Mouse (Mus musculus) hindbrain, embryonic 14.5 days (tissue): Measurements from ENCODE around the gene Tob2. TPM values are rescaled to one million over a fixed set of nuclear protein-coding genes. Genes with fewer than 3 reads are reported as not detected.
A peak's percentile ranks its signal among the peaks of the same experiment; 100 is the strongest.

Source experiments
- ATAC-seq: fragments of 200-750 bp; cut with Nextera tagmentation; 2 replicates; pipeline ENCODE4 v1.8.0; 2017; ENCODE audit warnings: moderate number of reproducible peaks, mild to moderate bottlenecking, moderate TSS enrichment, moderate library complexity; ENCODE audit not compliant: low FRiP score
- DNase-seq: peaks from one replicate; pipeline ENCODE4 v3.0.0-alpha.2; 2015; ENCODE audit warnings: low spot score
- H3K27ac ChIP-seq: fragments of 300-500 bp; sonication (generic); 2 replicates; pipeline ENCODE4 v1.5.1; 2014; ENCODE audit warnings: mild to moderate bottlenecking, moderate library complexity
- H3K27me3 ChIP-seq: fragments of 300-500 bp; sonication (generic); 2 replicates; pipeline ENCODE4 v1.6.1; 2014; ENCODE audit warnings: mild to moderate bottlenecking, low read length, mixed read lengths; ENCODE audit not compliant: control insufficient read depth, insufficient read depth
- H3K36me3 ChIP-seq: fragments of 300-500 bp; sonication (generic); replicated peaks from 2 replicates; pipeline ENCODE4 v1.6.1; 2014; ENCODE audit not compliant: control insufficient read depth, insufficient read depth
- H3K4me1 ChIP-seq: fragments of 300-500 bp; sonication (generic); replicated peaks from 2 replicates; pipeline ENCODE4 v1.6.1; 2014; ENCODE audit warnings: antibody characterized with exemption, low read length, mixed read lengths; ENCODE audit not compliant: control insufficient read depth, insufficient read depth
- H3K4me2 ChIP-seq: fragments of 300-500 bp; sonication (generic); replicated peaks from 2 replicates; pipeline ENCODE4 v1.6.1; 2014; ENCODE audit warnings: mild to moderate bottlenecking, moderate library complexity
- H3K4me3 ChIP-seq: fragments of 300-500 bp; sonication (generic); replicated peaks from 2 replicates; pipeline ENCODE4 v1.5.1; 2014; ENCODE audit warnings: mild to moderate bottlenecking, low read length
- H3K9ac ChIP-seq: fragments of 300-500 bp; sonication (generic); 2 replicates; pipeline ENCODE4 v1.6.1; 2014
- H3K9me3 ChIP-seq: fragments of 300-500 bp; sonication (generic); 2 replicates; pipeline ENCODE4 v1.6.1; 2016; ENCODE audit warnings: low read length; ENCODE audit not compliant: control insufficient read depth
- WGBS: fragments of 180-500 bp; shearing (Covaris S2); extraction: QIAGEN DNeasy Blood & Tissue Kit; methylation state at CpG from one replicate; pipeline ENCODE4 v1.1.7; 2014; 5-methylcytosine and 5-hydroxymethylcytosine counted together
- polyA plus RNA-seq: library from polyadenylated mRNA; unstranded; fragments of >200 nt; fragmentation: Nextera tagmentation; extraction: Ambion mirVana; gene quantifications from 2 replicates; pipeline ENCODE4 v1.2.1, GENCODE M21; 2014

Gene Tob2
- polyA plus RNA-seq, 1 experiment from 2014 or later, result 13.4 TPM

DNA sequence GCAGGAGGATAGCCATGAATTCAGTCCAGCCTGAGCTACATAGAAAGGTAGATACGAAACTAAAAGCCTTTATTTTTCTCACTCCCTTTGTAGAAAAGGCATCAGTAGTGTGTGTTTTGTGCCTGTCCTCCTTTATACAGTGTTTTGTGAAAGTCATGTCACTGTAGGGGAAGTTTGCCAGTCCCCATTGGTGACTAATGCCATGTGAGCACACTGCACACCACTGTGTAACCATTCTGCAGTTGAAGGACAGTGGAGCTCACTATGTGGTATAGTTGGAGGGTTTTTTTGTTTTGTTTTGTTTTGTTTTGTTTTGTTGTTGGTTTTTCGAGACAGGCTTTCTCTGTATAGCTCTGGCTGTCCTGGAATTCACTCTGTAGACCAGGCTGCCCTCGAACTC lies 40.2 kb downstream of the Tob2 start:
- peaks cover 84% of the 10 kb centered on the region for H3K36me3 ChIP-seq

DNA sequence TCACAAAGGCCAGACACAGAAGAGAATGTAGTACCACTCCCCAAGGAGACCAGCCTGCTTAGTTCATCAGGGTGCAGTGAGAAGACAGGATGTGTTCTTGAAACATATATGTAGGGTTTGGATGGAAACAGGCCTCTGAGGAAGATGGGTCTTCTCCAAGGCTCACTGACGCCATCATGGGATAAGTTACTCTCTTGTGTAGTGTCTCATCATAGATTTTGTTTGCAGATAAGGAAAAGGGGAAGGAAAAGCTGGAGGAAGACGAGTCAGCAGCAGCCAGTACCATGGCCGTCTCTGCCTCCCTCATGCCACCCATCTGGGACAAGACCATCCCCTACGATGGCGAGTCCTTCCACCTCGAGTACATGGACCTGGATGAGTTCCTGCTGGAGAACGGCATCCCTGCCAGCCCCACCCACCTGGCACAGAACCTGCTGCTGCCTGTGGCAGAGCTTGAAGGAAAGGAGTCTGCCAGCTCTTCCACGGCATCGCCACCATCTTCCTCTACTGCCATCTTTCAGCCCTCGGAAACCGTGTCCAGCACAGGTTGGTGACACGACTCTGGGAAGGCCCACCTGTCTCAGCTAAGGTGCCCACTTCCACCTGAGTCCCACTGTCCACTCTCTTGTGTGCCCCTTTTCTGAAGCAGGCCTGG lies 43.8 kb downstream of the Tob2 start:
- DNase-seq (no peak), ATAC-seq (no peak)
- Histone ChIP-seq H3K36me3 (peaks cover 49% of the 10 kb centered on the region), H3K9me3 (no peaks in the 10 kb centered on the region), H3K27ac (no peak overlapping the region), H3K9ac (no peak overlapping the region), H3K4me2 (no peak overlapping the region), H3K4me1 (peaks cover 22% of the 10 kb centered on the region), H3K4me3 (no peak overlapping the region), H3K27me3 (no peaks in the 10 kb centered on the region)
- 88% methylated on average over 12 of the region's 12 CpGs for WGBS

More for the DNA sequence above, 40.2 kb downstream of the Tob2 start:
- Histone ChIP-seq H3K27ac (no peak overlapping the region), H3K27me3 (no peaks in the 10 kb centered on the region), H3K4me1 (peaks cover 2% of the 10 kb centered on the region), H3K9me3 (no peaks in the 10 kb centered on the region), H3K4me3 (no peak overlapping the region), H3K9ac (no peak overlapping the region), H3K4me2 (no peak overlapping the region)
- DNase-seq, result no peak
- WGBS, result 89% methylated on average over 3 of the region's 3 CpGs
- ATAC-seq, result no peak

DNA sequence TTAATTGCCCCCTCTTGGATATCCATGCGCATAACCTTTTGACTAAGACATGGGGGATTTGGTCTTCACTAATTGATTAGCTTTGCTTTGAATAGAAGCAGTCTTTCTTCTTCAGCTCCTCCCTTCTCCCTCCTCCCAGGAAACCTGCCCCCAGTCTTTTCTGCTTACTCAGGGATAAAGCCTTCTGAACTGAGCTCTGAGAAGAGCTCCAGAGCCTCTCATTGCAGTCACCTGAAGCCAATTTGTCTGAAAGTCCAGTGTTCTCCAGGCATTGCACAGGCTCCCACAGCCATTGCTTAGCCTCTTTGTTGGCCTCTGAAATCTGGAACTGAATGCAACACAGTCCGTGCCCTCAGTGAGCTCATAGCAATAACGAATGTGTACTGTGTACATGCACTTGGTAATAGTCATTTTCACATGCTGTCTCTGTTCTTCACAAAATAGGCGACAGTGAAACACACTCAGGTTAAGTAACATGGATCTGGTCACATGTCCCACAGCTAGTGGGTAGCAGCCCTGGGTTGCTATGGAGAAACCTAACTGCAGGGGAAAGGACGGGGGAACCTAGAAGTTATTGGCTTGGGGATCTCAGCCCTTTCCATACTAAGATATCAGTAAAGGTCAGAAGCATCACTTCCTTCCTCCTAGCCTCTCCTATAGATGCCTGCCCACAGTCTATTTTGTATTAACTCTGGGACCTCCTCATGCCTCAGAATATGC lies 44.5 kb downstream of the Tob2 start:
- ATAC-seq (no peak), DNase-seq (no peak)
- 68% methylated on average over 5 of the region's 5 CpGs for WGBS
- no peaks in the 10 kb centered on the region for H3K27me3 ChIP-seq
- no peak overlapping the region for H3K4me3 ChIP-seq
- peaks cover 26% of the 10 kb centered on the region for H3K4me1 ChIP-seq
- H3K9ac ChIP-seq, result no peak overlapping the region
- H3K36me3 ChIP-seq, result peaks cover 43% of the 10 kb centered on the region
- H3K4me2 ChIP-seq, result no peak overlapping the region
- H3K9me3 ChIP-seq, result no peaks in the 10 kb centered on the region
- H3K27ac ChIP-seq, result no peak overlapping the region

DNA sequence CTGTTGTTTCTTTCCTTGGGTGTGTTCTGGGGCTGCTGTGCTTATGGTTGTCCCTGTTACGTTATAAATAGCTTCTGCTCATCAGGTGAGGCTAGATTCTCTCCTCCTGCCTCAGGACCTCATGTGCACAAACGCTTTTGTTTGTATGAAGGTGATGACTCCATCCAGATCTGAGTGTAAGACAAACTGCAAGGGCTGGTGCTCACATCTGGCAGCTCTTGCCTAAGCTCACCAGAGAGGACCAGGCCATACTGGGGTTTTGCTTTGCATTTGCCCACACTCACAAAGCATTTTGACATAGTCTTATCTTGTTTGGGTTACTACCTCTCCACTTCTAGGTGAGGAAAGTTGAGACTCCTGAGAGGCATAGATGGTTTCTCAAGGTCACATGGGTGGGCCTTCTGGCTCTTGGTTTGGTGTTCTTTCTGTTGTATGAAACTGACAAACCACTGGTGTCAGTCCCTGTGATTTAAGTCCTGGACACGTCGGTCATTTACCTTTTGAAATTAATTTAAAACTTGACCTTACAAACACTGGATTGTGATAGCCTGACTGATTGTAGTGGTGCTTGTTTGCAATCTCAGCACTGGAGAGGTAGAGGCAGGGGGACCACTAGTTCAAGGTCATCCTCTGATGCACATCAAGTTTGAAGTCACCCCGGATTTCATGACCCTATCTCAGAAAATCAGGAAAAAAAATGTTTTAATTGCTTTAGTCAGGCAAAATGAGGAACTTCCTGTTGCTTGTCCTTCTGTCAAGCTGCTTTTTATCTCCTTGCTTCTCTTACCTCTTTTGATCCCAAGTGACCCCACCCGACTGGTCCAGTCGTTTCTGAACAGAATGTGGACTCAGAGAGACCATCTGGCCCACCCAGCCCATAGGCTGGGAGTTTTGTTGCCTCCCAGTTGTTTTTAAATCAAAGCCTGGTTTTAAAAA lies 45.6 kb downstream of the Tob2 start:
- Histone ChIP-seq H3K4me2 (peak overlapping the region; percentile 77), H3K27me3 (no peaks in the 10 kb centered on the region), H3K9me3 (no peaks in the 10 kb centered on the region), H3K9ac (0 out of 2 replicates have a peak overlapping the region, but pooled peaks have one; percentile 38), H3K4me1 (peaks cover 26% of the 10 kb centered on the region), H3K36me3 (peaks cover 32% of the 10 kb centered on the region), H3K4me3 (0 out of 2 replicates have a peak overlapping the region, but pooled peaks have one; percentile 65), H3K27ac (no peak overlapping the region)
- WGBS, result 79% methylated on average over 7 of the region's 7 CpGs
- DNase-seq (no peak), ATAC-seq (no peak)

DNA sequence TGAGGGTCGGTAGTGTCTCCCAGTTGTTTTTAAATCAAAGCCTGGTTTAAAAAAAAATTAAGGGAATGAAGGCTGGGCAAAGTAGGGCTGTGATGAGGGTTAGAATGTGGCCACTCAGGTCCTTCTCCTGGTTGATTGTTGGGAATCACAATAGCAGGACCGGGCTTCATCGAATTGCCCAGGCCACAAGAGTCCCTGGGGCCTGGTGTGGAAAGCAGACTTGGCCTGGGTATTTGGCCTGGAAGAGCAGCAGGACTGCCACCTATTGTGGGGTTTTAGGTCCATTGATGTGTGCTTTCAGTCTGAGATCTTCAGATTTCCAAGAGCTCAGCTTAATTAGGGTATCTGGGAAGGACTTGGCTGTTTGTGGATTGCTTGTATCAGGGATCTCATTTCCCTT lies 46.3 kb downstream of the Tob2 start:
- H3K27me3 ChIP-seq, result no peaks in the 10 kb centered on the region
- no peak for DNase-seq

DNA sequence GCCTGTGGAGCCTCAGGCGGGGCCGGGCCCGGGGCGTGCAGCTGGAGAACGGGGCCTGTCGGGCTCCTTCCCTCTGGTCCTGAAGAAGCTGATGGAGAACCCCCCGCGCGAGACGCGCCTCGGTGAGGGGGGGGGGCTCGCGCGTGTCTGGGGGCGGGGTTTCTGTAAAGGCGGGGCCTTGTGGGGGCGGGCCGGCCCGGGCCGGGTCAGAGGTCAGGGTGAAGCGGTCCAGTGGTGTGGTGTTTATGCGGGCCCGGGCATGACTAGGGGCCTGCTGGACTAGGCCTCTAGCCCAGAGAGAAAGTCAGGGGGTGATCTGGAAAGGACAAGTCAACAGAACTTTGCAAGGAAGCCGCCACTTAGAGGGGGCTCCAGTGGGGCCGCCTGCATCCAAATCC lies 47.0 kb downstream of the Tob2 start:
- H3K4me3 ChIP-seq, result peak overlapping the region; percentile 65
- peaks cover 26% of the 10 kb centered on the region for H3K4me1 ChIP-seq
- H3K27ac ChIP-seq, result peak overlapping the region; percentile 71
- no peak for DNase-seq
- H3K27me3 ChIP-seq, result no peaks in the 10 kb centered on the region
- H3K9me3 ChIP-seq, result no peaks in the 10 kb centered on the region
- peaks cover 18% of the 10 kb centered on the region for H3K36me3 ChIP-seq
- peak overlapping the region; percentile 77 for H3K4me2 ChIP-seq
- ATAC-seq, result no peak; the same call in 1 of the 2 replicates
- peak overlapping the region; percentile 68 for H3K9ac ChIP-seq
- WGBS, result 0% methylated on average over 26 of the region's 26 CpGs

More for the DNA sequence above, 46.3 kb downstream of the Tob2 start:
- Histone ChIP-seq H3K4me3 (peak overlapping the region; percentile 65), H3K36me3 (peaks cover 25% of the 10 kb centered on the region), H3K9ac (peak overlapping the region; percentile 68), H3K9me3 (no peaks in the 10 kb centered on the region), H3K4me2 (peak overlapping the region; percentile 77), H3K4me1 (peaks cover 26% of the 10 kb centered on the region), H3K27ac (no peak overlapping the region)
- WGBS, result 21% methylated on average over 3 of the region's 3 CpGs
- no peak for ATAC-seq

DNA sequence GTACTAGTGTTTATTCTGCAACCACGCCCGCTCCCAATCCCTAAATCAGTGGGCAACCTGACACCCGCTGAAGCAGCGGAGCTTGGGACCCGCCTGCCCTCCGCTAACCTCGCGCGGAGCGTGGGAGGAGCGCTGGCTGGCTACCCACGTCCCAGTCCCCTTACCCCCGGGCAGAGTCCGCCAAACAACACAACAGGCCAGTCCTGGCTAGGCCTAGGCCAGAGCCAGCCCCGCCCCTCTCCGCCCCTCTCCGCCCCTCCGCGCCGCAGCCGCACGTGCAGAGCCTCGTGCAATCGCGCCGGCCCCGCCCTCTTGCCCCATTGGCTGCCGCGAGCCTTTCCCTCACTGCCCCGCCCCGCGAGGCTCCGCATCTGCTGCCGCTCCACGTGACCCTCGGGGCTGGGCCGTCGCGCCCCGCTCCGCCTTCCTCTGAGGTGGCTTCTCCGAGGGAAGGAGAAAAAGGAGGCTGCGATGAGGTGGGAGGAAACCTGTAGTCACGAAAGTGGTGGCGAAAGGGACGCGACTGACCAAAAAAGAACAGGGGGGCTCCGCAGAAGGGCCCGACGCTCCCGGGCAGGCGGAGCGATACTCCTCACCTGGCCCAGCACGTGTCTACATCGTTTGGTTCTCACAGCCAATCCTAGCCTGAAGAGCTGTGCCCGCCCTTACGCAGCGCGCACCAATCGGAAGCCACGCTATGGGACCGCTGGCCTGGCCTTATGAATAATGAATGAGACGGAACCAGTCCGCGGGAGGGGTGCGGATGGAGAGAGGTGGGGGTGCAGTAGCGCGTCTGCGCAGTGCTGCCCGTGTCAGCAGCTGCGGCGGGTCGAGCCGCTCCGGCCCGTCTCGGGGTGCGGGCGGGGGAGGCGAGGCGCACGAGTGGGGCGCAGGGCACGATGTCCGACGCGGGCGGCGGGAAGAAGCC lies 47.7 kb downstream of the Tob2 start:
- Histone ChIP-seq H3K4me3 (peak overlapping the region; percentile 65), H3K4me2 (peak overlapping the region; percentile 77), H3K4me1 (peaks cover 30% of the 10 kb centered on the region), H3K27ac (peak overlapping the region; percentile 71), H3K9me3 (no peaks in the 10 kb centered on the region), H3K27me3 (no peaks in the 10 kb centered on the region), H3K36me3 (peaks cover 12% of the 10 kb centered on the region), H3K9ac (peak overlapping the region; percentile 68)
- DNase-seq (peak; percentile 97), ATAC-seq (peak; percentile 99)
- under 1% methylated on average over 87 of the region's 89 CpGs for WGBS

DNA sequence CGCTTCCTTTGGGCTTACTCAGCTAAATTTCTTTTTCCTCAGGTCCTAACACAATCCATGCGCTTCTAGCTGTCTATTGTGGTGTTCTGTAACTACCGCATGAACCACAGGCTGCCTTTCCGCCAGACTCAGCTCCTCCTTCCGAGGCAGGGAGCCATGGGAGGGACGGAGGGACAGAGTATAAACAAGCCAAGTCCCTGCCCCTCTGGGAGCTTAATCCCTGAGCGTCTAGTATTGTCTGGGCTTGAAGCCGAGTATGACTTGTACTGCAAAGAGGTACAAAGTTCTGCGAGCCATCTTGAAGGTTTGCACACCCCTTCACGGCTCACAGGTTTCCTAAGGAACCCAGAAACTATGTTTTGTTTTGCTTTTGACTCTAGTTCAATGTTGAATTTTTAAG lies 48.4 kb downstream of the Tob2 start:
- Histone ChIP-seq H3K36me3 (peaks cover 4% of the 10 kb centered on the region), H3K4me1 (peaks cover 38% of the 10 kb centered on the region), H3K27me3 (no peaks in the 10 kb centered on the region), H3K9ac (peak overlapping the region; percentile 37; the same call in 1 of the 2 replicates), H3K4me3 (peak overlapping the region; percentile 65), H3K9me3 (no peaks in the 10 kb centered on the region), H3K27ac (peak overlapping the region; percentile 70), H3K4me2 (peak overlapping the region; percentile 77)
- DNase-seq (peak; percentile 70), ATAC-seq (no peak)
- WGBS, result 2% methylated on average over 10 of the region's 10 CpGs
